Mouse (Mus musculus): ENCODE results near the gene Camsap3. TPM values are rescaled to one million over a fixed set of nuclear protein-coding genes. Genes with fewer than 3 reads are reported as not detected.

Camsap3 gene
- polyA plus RNA-seq, 1 experiment from 2014 or later: 2.4 TPM

DNA sequence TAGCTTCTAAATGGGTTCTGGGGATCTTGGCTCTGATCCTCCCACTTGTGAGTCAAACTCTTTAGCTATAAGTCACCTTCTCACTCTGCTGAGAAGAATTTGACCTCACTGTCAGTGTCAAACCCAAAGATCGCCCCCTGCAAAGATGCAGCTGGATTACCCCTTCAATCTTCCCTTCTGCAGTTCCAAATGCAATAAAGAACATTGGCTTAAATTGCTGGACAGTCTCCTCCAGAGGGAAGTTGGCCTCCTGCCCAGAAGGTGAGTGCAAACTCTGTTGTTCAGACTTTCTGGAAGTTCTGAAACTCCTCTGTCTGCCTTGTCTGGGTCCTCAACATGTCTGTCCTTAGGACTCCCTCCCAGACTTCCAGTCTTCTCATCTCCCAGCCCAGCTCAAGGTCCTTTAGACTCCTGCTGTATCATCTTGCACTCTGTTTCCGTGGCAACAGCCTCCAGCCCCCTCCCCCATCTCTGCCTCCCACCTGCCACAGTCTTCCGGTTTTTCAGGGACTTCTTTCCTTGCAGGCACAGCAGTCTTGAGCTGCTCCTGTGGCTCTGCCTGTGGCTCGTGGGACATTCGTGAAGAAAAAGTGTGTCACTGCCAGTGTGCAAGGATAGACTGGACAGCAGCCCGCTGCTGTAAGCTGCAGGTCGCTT lies 69.8 kb downstream of the Camsap3 start:
- 35% methylated on average over 7 of the region's 7 CpGs for WGBS
- H3K4me1 ChIP-seq (replicated peaks): no peaks in the 10 kb centered on the region
- H3K4me3 ChIP-seq: no peak overlapping the region
- ATAC-seq (ENCODE audit: insufficient number of reproducible peaks, low FRiP score): no peak
- H3K9ac ChIP-seq: no peak overlapping the region
- peaks cover 13% of the 10 kb centered on the region for H3K27me3 ChIP-seq (replicated peaks)
- H3K27ac ChIP-seq (ENCODE audit: poor library complexity, severe bottlenecking): no peak overlapping the region
- H3K4me2 ChIP-seq: no peak overlapping the region
- H3K36me3 ChIP-seq: no peaks in the 10 kb centered on the region
- H3K9me3 ChIP-seq (replicated peaks): no peaks in the 10 kb centered on the region

Other genes with a start within 250 kb of the Camsap3 start
- not detected in 2 replicates for gene A430078G23Rik, start 233.9 kb upstream of the Camsap3 start, polyA plus RNA-seq (2016; fragmentation: Nextera tagmentation; extraction: Ambion mirVana)
- gene Arhgef18, start 194.3 kb upstream of the Camsap3 start, polyA plus RNA-seq (2016; fragmentation: Nextera tagmentation; extraction: Ambion mirVana): 7.1 and 8.2 TPM in 2 replicates
- 4.9 and 5.1 TPM in 2 replicates for gene Pex11g, start 119.6 kb upstream of the Camsap3 start, polyA plus RNA-seq (2016; fragmentation: Nextera tagmentation; extraction: Ambion mirVana)
- gene Tex45, start 116.4 kb upstream of the Camsap3 start, polyA plus RNA-seq (2016; fragmentation: Nextera tagmentation; extraction: Ambion mirVana): not detected in 2 replicates
- 34.2 and 36.2 TPM in 2 replicates for gene Zfp358, start 94.2 kb upstream of the Camsap3 start, polyA plus RNA-seq (2016; fragmentation: Nextera tagmentation; extraction: Ambion mirVana)
- 52.7 and 53.5 TPM in 2 replicates for gene Mcoln1, start 86.8 kb upstream of the Camsap3 start, polyA plus RNA-seq (2016; fragmentation: Nextera tagmentation; extraction: Ambion mirVana)
- 21.7 and 23.4 TPM in 2 replicates for gene Pnpla6, start 71.9 kb upstream of the Camsap3 start, polyA plus RNA-seq (2016; fragmentation: Nextera tagmentation; extraction: Ambion mirVana)
- gene C330021F23Rik, start 19.3 kb upstream of the Camsap3 start, polyA plus RNA-seq (2016; fragmentation: Nextera tagmentation; extraction: Ambion mirVana): 4.7 and 5.2 TPM in 2 replicates
- gene Xab2, start 34.0 kb downstream of the Camsap3 start, polyA plus RNA-seq (2016; fragmentation: Nextera tagmentation; extraction: Ambion mirVana): 33.8 and 34.9 TPM in 2 replicates
- 110 and 115 TPM in 2 replicates for gene Pet100, start 34.3 kb downstream of the Camsap3 start, polyA plus RNA-seq (2016; fragmentation: Nextera tagmentation; extraction: Ambion mirVana)
- gene Pcp2, start 38.3 kb downstream of the Camsap3 start, polyA plus RNA-seq (2016; fragmentation: Nextera tagmentation; extraction: Ambion mirVana): 0.33 TPM in 1 of 2 replicates, not detected in the other
- gene Stxbp2, start 43.7 kb downstream of the Camsap3 start, polyA plus RNA-seq (2016; fragmentation: Nextera tagmentation; extraction: Ambion mirVana): 48.2 and 60.0 TPM in 2 replicates
- not detected in 2 replicates for gene Retn, start 68.5 kb downstream of the Camsap3 start, polyA plus RNA-seq (2016; fragmentation: Nextera tagmentation; extraction: Ambion mirVana)
- not detected in 2 replicates for gene Mcemp1, start 78.5 kb downstream of the Camsap3 start, polyA plus RNA-seq (2016; fragmentation: Nextera tagmentation; extraction: Ambion mirVana)
- gene Fcor, start 85.1 kb downstream of the Camsap3 start, polyA plus RNA-seq (2016; fragmentation: Nextera tagmentation; extraction: Ambion mirVana): 6.7 and 7.3 TPM in 2 replicates
- 33.3 and 34.1 TPM in 2 replicates for gene Trappc5, start 89.0 kb downstream of the Camsap3 start, polyA plus RNA-seq (2016; fragmentation: Nextera tagmentation; extraction: Ambion mirVana)
- 0.14 and 0.19 TPM in 2 replicates for gene Fcer2a, start 106.9 kb downstream of the Camsap3 start, polyA plus RNA-seq (2016; fragmentation: Nextera tagmentation; extraction: Ambion mirVana)
- 3.7 and 5.0 TPM in 2 replicates for gene Clec4g, start 133.4 kb downstream of the Camsap3 start, polyA plus RNA-seq (2016; fragmentation: Nextera tagmentation; extraction: Ambion mirVana)
- not detected in 2 replicates for gene Cd209a, start 161.7 kb downstream of the Camsap3 start, polyA plus RNA-seq (2016; fragmentation: Nextera tagmentation; extraction: Ambion mirVana)